Mouse (Mus musculus): Measurements from ENCODE around the gene Dazl. TPM values are rescaled to one million over a fixed set of nuclear protein-coding genes. Genes with fewer than 3 reads are reported as not detected.

Gene Dazl
- polyA plus RNA-seq, 1 experiment from 2014 or later = 0.16 TPM

GRCm38 (mm10) chr17:50246605-50247004 is 46.8 kb downstream of the Dazl start:
- Histone ChIP-seq H3K9me3 (replicated peaks) (no peaks in the 10 kb centered on the region), H3K4me3 (no peak overlapping the region), H3K27me3 (ENCODE audit: low read depth, poor library complexity, severe bottlenecking) (no peaks in the 10 kb centered on the region), H3K27ac (replicated peaks) (peak overlapping the region; percentile 55), H3K4me1 (peaks cover 8% of the 10 kb centered on the region), H3K36me3 (no peaks in the 10 kb centered on the region)
- no peak for DNase-seq (ENCODE audit: low spot score)
- WGBS = 81% methylated on average over 6 of the region's 6 CpGs

- DNase-seq (ENCODE audit: low spot score) = no peak
- Histone ChIP-seq H3K4me3 (no peak overlapping the region), H3K4me1 (peaks cover 8% of the 10 kb centered on the region), H3K27me3 (ENCODE audit: low read depth, poor library complexity, severe bottlenecking) (no peaks in the 10 kb centered on the region; the same call in 1 of the 2 replicates), H3K36me3 (no peaks in the 10 kb centered on the region), H3K27ac (replicated peaks) (no peak overlapping the region), H3K9me3 (replicated peaks) (no peaks in the 10 kb centered on the region)
- WGBS = 80% methylated on average over 4 of the region's 4 CpGs
Measured at GRCm38 (mm10) chr17:50244675-50245074, 48.8 kb downstream of the Dazl start.

- H3K4me3 ChIP-seq = no peak overlapping the region
Measured at GRCm38 (mm10) chr17:50243326-50243725, 50.1 kb downstream of the Dazl start.

GRCm38 (mm10) chr17:50237818-50238610 is 55.4 kb downstream of the Dazl start:
- H3K27me3 ChIP-seq (ENCODE audit: low read depth, poor library complexity, severe bottlenecking) = peaks cover 10% of the 10 kb centered on the region
- WGBS = 69% methylated on average over 11 of the region's 11 CpGs
- no peaks in the 10 kb centered on the region for H3K9me3 ChIP-seq (replicated peaks)
- no peak for DNase-seq (ENCODE audit: low spot score)
- no peak overlapping the region for H3K27ac ChIP-seq (replicated peaks)
- peaks cover 19% of the 10 kb centered on the region for H3K4me1 ChIP-seq
- H3K4me3 ChIP-seq = no peak overlapping the region
- H3K36me3 ChIP-seq = no peaks in the 10 kb centered on the region

More at GRCm38 (mm10) chr17:50243326-50243725, 50.1 kb downstream of the Dazl start:
- DNase-seq (ENCODE audit: low spot score) = no peak
- peaks cover 4% of the 10 kb centered on the region for H3K27me3 ChIP-seq (ENCODE audit: low read depth, poor library complexity, severe bottlenecking)
- no peaks in the 10 kb centered on the region for H3K9me3 ChIP-seq (replicated peaks)
- H3K36me3 ChIP-seq = no peaks in the 10 kb centered on the region
- no peak overlapping the region for H3K27ac ChIP-seq (replicated peaks)
- H3K4me1 ChIP-seq = peaks cover 8% of the 10 kb centered on the region
- 94% methylated on average over 11 of the region's 11 CpGs for WGBS

GRCm38 (mm10) chr17:50237436-50237709 is 56.1 kb downstream of the Dazl start:
- no peaks in the 10 kb centered on the region for H3K36me3 ChIP-seq
- H3K27me3 ChIP-seq (ENCODE audit: low read depth, poor library complexity, severe bottlenecking) = peaks cover 10% of the 10 kb centered on the region
- no peaks in the 10 kb centered on the region for H3K9me3 ChIP-seq (replicated peaks)
- peak; percentile 84 for DNase-seq (ENCODE audit: low spot score)
- peak overlapping the region; percentile 80 for H3K27ac ChIP-seq (replicated peaks)
- peak overlapping the region; percentile 38 for H3K4me3 ChIP-seq
- peaks cover 19% of the 10 kb centered on the region for H3K4me1 ChIP-seq
- WGBS = 6% methylated on average over 8 of the region's 8 CpGs

GRCm38 (mm10) chr17:50236702-50237435 is 56.6 kb downstream of the Dazl start:
- H3K4me1 ChIP-seq = peaks cover 19% of the 10 kb centered on the region
- DNase-seq (ENCODE audit: low spot score) = peak; percentile 73
- WGBS = 31% methylated on average over 9 of the region's 9 CpGs
- no peaks in the 10 kb centered on the region for H3K36me3 ChIP-seq
- H3K27ac ChIP-seq (replicated peaks) = peak overlapping the region; percentile 80
- H3K4me3 ChIP-seq = peak overlapping the region; percentile 38
- H3K9me3 ChIP-seq (replicated peaks) = no peaks in the 10 kb centered on the region
- H3K27me3 ChIP-seq (ENCODE audit: low read depth, poor library complexity, severe bottlenecking) = peaks cover 10% of the 10 kb centered on the region

GRCm38 (mm10) chr17:50235943-50236701 is 57.3 kb downstream of the Dazl start:
- peak; percentile 24 for DNase-seq (ENCODE audit: low spot score)
- H3K36me3 ChIP-seq = no peaks in the 10 kb centered on the region
- 49% methylated on average over 13 of the region's 13 CpGs for WGBS
- no peaks in the 10 kb centered on the region for H3K9me3 ChIP-seq (replicated peaks)
- H3K27me3 ChIP-seq (ENCODE audit: low read depth, poor library complexity, severe bottlenecking) = peaks cover 10% of the 10 kb centered on the region
- H3K4me1 ChIP-seq = peaks cover 19% of the 10 kb centered on the region
- no peak overlapping the region for H3K4me3 ChIP-seq
- peak overlapping the region; percentile 80 for H3K27ac ChIP-seq (replicated peaks)

GRCm38 (mm10) chr17:50233956-50234355 is 59.5 kb downstream of the Dazl start:
- Histone ChIP-seq H3K27ac (replicated peaks) (no peak overlapping the region), H3K36me3 (no peaks in the 10 kb centered on the region), H3K27me3 (ENCODE audit: low read depth, poor library complexity, severe bottlenecking) (peaks cover 10% of the 10 kb centered on the region), H3K4me1 (peaks cover 19% of the 10 kb centered on the region), H3K4me3 (no peak overlapping the region), H3K9me3 (replicated peaks) (no peaks in the 10 kb centered on the region)
- 93% methylated on average over 5 of the region's 5 CpGs for WGBS
- DNase-seq (ENCODE audit: low spot score) = no peak

- Histone ChIP-seq H3K36me3 (no peaks in the 10 kb centered on the region), H3K27ac (replicated peaks) (no peak overlapping the region), H3K4me3 (no peak overlapping the region), H3K4me1 (peaks cover 19% of the 10 kb centered on the region), H3K27me3 (ENCODE audit: low read depth, poor library complexity, severe bottlenecking) (peaks cover under 1% of the 10 kb centered on the region), H3K9me3 (replicated peaks) (no peaks in the 10 kb centered on the region)
- no peak for DNase-seq (ENCODE audit: low spot score)
- 90% methylated on average over 11 of the region's 11 CpGs for WGBS
Measured at GRCm38 (mm10) chr17:50232821-50233220, 60.6 kb downstream of the Dazl start.

- WGBS = 91% methylated on average over 8 of the region's 8 CpGs
Measured at GRCm38 (mm10) chr17:50231206-50231605, 62.2 kb downstream of the Dazl start.

GRCm38 (mm10) chr17:50229534-50229933 is 63.9 kb downstream of the Dazl start:
- no peak for DNase-seq (ENCODE audit: low spot score)
- Histone ChIP-seq H3K36me3 (no peaks in the 10 kb centered on the region), H3K27ac (replicated peaks) (no peak overlapping the region), H3K4me1 (no peaks in the 10 kb centered on the region), H3K9me3 (replicated peaks) (no peaks in the 10 kb centered on the region), H3K27me3 (ENCODE audit: low read depth, poor library complexity, severe bottlenecking) (no peaks in the 10 kb centered on the region), H3K4me3 (no peak overlapping the region)
- WGBS = 84% methylated on average over 4 of the region's 4 CpGs

More at GRCm38 (mm10) chr17:50231206-50231605, 62.2 kb downstream of the Dazl start:
- no peaks in the 10 kb centered on the region for H3K27me3 ChIP-seq (ENCODE audit: low read depth, poor library complexity, severe bottlenecking)
- no peaks in the 10 kb centered on the region for H3K9me3 ChIP-seq (replicated peaks)
- no peaks in the 10 kb centered on the region for H3K36me3 ChIP-seq
- DNase-seq (ENCODE audit: low spot score) = no peak
- H3K27ac ChIP-seq (replicated peaks) = no peak overlapping the region
- no peak overlapping the region for H3K4me3 ChIP-seq
- H3K4me1 ChIP-seq = peaks cover 8% of the 10 kb centered on the region

Data from midbrain, embryonic 10.5 days (tissue).